Mouse (Mus musculus) stomach, postnatal 0 days (tissue): ENCODE results near the gene Gm17949. TPM values are rescaled to one million over a fixed set of nuclear protein-coding genes. Genes with fewer than 3 reads are reported as not detected.

Source experiments
- ATAC-seq: fragments of 200-750 bp; cut with Nextera tagmentation; 2 replicates; pipeline ENCODE4 v1.8.0; 2017; ENCODE audit not compliant: low FRiP score, low TSS enrichment
- DNase-seq: peaks from one replicate; pipeline ENCODE4 v3.0.0-alpha.2; 2016; ENCODE audit warnings: low spot score
- H3K27ac ChIP-seq: fragments of 300-500 bp; sonication (generic); replicated peaks from 2 replicates; pipeline ENCODE4 v1.5.1; 2014; ENCODE audit warnings: mild to moderate bottlenecking, control low read depth
- H3K27me3 ChIP-seq: fragments of 300-500 bp; sonication (generic); 2 replicates; pipeline ENCODE4 v1.6.1; 2014; ENCODE audit warnings: low read length; ENCODE audit not compliant: control insufficient read depth, insufficient read depth
- H3K36me3 ChIP-seq: fragments of 300-500 bp; sonication (generic); 2 replicates; pipeline ENCODE4 v1.6.1; 2014; ENCODE audit warnings: low read length, mixed read lengths; ENCODE audit not compliant: control insufficient read depth, insufficient read depth
- H3K4me1 ChIP-seq: fragments of 300-500 bp; sonication (generic); replicated peaks from 2 replicates; pipeline ENCODE4 v1.6.1; 2014; ENCODE audit warnings: antibody characterized with exemption; ENCODE audit not compliant: control insufficient read depth, insufficient read depth
- H3K4me2 ChIP-seq: fragments of 300-500 bp; sonication (generic); replicated peaks from 2 replicates; pipeline ENCODE4 v1.6.1; 2014; ENCODE audit warnings: low read depth, mild to moderate bottlenecking, control low read depth, moderate library complexity
- H3K4me3 ChIP-seq: fragments of 300-500 bp; sonication (generic); 2 replicates; pipeline ENCODE4 v1.5.1; 2014; ENCODE audit warnings: low read depth, low read length, control low read depth
- H3K9ac ChIP-seq: fragments of 300-500 bp; sonication (generic); 2 replicates; pipeline ENCODE4 v1.6.1; 2014; ENCODE audit warnings: mild to moderate bottlenecking, low read length, control low read depth, mixed read lengths
- H3K9me3 ChIP-seq: fragments of 300-500 bp; sonication (generic); 2 replicates; pipeline ENCODE4 v1.6.1; 2016; ENCODE audit warnings: low read length; ENCODE audit not compliant: control insufficient read depth
- CTCF ChIP-seq: IDR thresholded peaks from 2 replicates; pipeline ENCODE4 v1.5.1; 2016; ENCODE audit warnings: antibody characterized with exemption, low read depth, mild to moderate bottlenecking, moderate library complexity
- EP300 ChIP-seq: optimal IDR thresholded peaks from 2 replicates; pipeline ENCODE3; 2016; ENCODE audit warnings: antibody characterized with exemption
- WGBS: fragments of 180-500 bp; shearing (Covaris S2); extraction: QIAGEN DNeasy Blood & Tissue Kit; methylation state at CpG from one replicate; pipeline ENCODE4 v1.1.7; 2014; 5-methylcytosine and 5-hydroxymethylcytosine counted together
- polyA plus RNA-seq: library from polyadenylated mRNA; unstranded; fragments of >200 nt; fragmentation: Nextera tagmentation; extraction: Ambion mirVana; gene quantifications from 2 replicates; pipeline ENCODE4 v1.2.1, GENCODE M21; 2015

The Gm17949 gene
- polyA plus RNA-seq, 1 experiment from 2014 or later = 0.45 TPM

DNA sequence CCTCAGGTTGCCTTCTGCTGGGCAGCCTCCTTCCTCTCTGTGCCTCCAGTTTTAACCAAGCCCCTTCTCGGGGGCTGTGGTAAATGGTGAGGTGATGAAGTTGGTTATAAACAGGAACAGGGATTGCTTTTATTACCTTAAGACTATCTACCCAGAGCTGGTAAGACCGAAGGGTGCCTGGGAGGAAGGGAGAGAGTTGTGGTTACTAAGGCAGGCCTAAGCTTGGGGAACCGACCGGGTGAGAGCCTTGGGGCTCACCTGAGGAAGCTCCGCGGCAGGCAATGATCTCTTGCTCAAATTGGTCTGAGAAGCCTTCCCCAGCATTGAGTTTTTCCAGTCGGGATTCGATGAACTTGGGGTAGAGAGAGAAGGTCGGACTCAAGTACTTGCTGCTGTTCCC is 59.0 kb downstream of the Gm17949 start:
- Histone ChIP-seq H3K27ac (no peak overlapping the region), H3K4me3 (no peak overlapping the region), H3K4me1 (no peaks in the 10 kb centered on the region), H3K9me3 (no peaks in the 10 kb centered on the region), H3K36me3 (no peaks in the 10 kb centered on the region), H3K27me3 (no peaks in the 10 kb centered on the region), H3K4me2 (0 out of 2 replicates have a peak overlapping the region, but pooled peaks have one; percentile 2), H3K9ac (no peak overlapping the region)
- TF ChIP-seq CTCF = no peak
- no peak for TF ChIP-seq EP300
- ATAC-seq (peak; percentile 14; the same call in 1 of the 2 replicates), DNase-seq (no peak)
- WGBS = 17% methylated on average over 9 of the region's 9 CpGs

DNA sequence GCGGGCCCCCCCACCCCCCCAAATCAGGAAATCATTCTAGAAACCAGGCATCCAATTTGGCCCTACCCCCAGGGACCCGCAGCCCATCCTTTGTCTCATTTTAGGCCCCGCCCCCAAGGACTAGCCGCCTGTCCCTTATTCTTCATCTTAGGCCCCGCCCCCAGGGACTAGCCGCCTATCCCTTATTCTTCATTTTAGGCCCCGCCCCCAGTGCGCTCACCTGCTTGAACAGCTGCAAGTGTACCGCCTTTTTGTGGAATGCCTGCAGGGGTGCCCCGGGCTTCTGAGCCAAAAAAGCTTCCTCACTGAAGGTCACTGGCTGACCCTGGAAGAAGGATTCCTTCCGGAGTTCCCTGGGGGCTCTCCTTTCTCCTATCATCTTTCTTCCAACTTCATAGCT is 59.4 kb downstream of the Gm17949 start:
- Histone ChIP-seq H3K9ac (no peak overlapping the region), H3K27me3 (no peaks in the 10 kb centered on the region), H3K27ac (no peak overlapping the region), H3K4me1 (no peaks in the 10 kb centered on the region), H3K9me3 (no peaks in the 10 kb centered on the region), H3K36me3 (no peaks in the 10 kb centered on the region), H3K4me3 (no peak overlapping the region), H3K4me2 (0 out of 2 replicates have a peak overlapping the region, but pooled peaks have one; percentile 2)
- WGBS = 4% methylated on average over 10 of the region's 11 CpGs
- ATAC-seq (peak; percentile 70), DNase-seq (peak; percentile 89)
- no peak for TF ChIP-seq EP300

Other genes with a start within 250 kb of the Gm17949 start
- 22.9 and 24.4 TPM in 2 replicates for gene Dus3l, start 246.7 kb upstream of the Gm17949 start, polyA plus RNA-seq
- gene Prr22, start 241.2 kb upstream of the Gm17949 start, polyA plus RNA-seq = 0.38 and 0.65 TPM in 2 replicates
- gene Rfx2, start 180.5 kb upstream of the Gm17949 start, polyA plus RNA-seq = 3.2 and 3.3 TPM in 2 replicates
- gene Acsbg2, start 137.0 kb upstream of the Gm17949 start, polyA plus RNA-seq = 0.04 TPM in 1 of 2 replicates, not detected in the other
- gene 1700061G19Rik, start 136.0 kb upstream of the Gm17949 start, polyA plus RNA-seq = 1.0 and 1.4 TPM in 2 replicates
- gene Mllt1, start 76.1 kb upstream of the Gm17949 start, polyA plus RNA-seq = 13.7 and 15.3 TPM in 2 replicates
- gene Acer1, start 29.3 kb upstream of the Gm17949 start, polyA plus RNA-seq = 13.5 and 15.8 TPM in 2 replicates
- 87.0 and 88.6 TPM in 2 replicates for gene Clpp, start 21.2 kb upstream of the Gm17949 start, polyA plus RNA-seq
- 28.7 and 32.5 TPM in 2 replicates for gene Alkbh7, start 14.1 kb upstream of the Gm17949 start, polyA plus RNA-seq
- not detected in 2 replicates for gene Pspn, start 11.5 kb upstream of the Gm17949 start, polyA plus RNA-seq
- gene Gtf2f1, start 181 bp upstream of the Gm17949 start, polyA plus RNA-seq = 36.9 and 37.3 TPM in 2 replicates
- 16.9 and 18.2 TPM in 2 replicates for gene Khsrp, start 20.1 kb downstream of the Gm17949 start, polyA plus RNA-seq
- not detected in 2 replicates for gene Slc25a41, start 30.2 kb downstream of the Gm17949 start, polyA plus RNA-seq
- gene Crb3, start 47.6 kb downstream of the Gm17949 start, polyA plus RNA-seq = 74.9 and 82.7 TPM in 2 replicates
- gene Slc25a23, start 48.4 kb downstream of the Gm17949 start, polyA plus RNA-seq = 3.1 and 4.2 TPM in 2 replicates
- 2.4 and 2.8 TPM in 2 replicates for gene Dennd1c, start 67.0 kb downstream of the Gm17949 start, polyA plus RNA-seq
- gene Tubb4a, start 76.3 kb downstream of the Gm17949 start, polyA plus RNA-seq = 9.5 and 11.5 TPM in 2 replicates
- 2.3 and 3.5 TPM in 2 replicates for gene Tnfsf9, start 93.9 kb downstream of the Gm17949 start, polyA plus RNA-seq
- gene Cd70, start 138.3 kb downstream of the Gm17949 start, polyA plus RNA-seq = 0.11 TPM in 1 of 2 replicates, not detected in the other
- gene Tnfsf14, start 182.7 kb downstream of the Gm17949 start, polyA plus RNA-seq = 0.05 TPM in 1 of 2 replicates, not detected in the other
- 9.3 and 9.8 TPM in 2 replicates for gene C3, start 216.7 kb downstream of the Gm17949 start, polyA plus RNA-seq
- gene Gpr108, start 237.0 kb downstream of the Gm17949 start, polyA plus RNA-seq = 48.0 and 52.4 TPM in 2 replicates
- 27.5 and 29.9 TPM in 2 replicates for gene Trip10, start 238.0 kb downstream of the Gm17949 start, polyA plus RNA-seq